Mouse (Mus musculus): ENCODE results near the gene Prdm1.

Prdm1 gene

GRCm38 (mm10) chr10:44421896-44422295, 106.4 kb downstream of the Prdm1 start:
- in situ Hi-C loops (cut with MboI, MseI), result no loop called here

GRCm38 (mm10) chr10:44420211-44420610, 108.1 kb downstream of the Prdm1 start:
- in situ Hi-C loops (cut with MboI, MseI), result no loop called here

- in situ Hi-C loops (cut with MboI, MseI), result no loop called here
These were observed 109.4 kb downstream of the Prdm1 start for GRCm38 (mm10) chr10:44418901-44419300.

DNA sequence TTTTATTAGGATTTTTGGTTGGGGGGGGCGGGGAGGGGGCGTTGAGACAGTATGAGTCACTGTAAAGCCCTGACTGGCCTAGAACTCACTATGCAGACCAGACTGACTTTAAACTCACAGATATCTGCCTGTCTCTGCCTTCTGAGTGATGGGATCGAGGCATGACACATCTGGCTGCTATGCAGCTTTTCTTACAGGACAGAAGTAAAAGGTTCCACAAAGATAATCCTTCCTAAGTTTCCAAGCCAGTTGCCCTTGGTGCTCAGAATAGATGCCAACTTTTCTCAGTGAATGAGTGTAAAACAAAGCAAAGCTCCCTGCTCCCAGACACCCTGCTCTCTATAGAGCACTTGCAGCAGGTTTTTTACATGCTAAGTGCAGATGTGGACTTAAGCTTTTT, 112.7 kb downstream of the Prdm1 start:
- in situ Hi-C loops (cut with MboI, MseI), result no loop called here

- in situ Hi-C loops (cut with MboI, MseI), result no loop called here
These were observed 118.3 kb downstream of the Prdm1 start for GRCm38 (mm10) chr10:44409958-44410357.

- in situ Hi-C loops (cut with MboI, MseI), result no loop called here
These were observed 119.2 kb downstream of the Prdm1 start for GRCm38 (mm10) chr10:44409054-44409453.

GRCm38 (mm10) chr10:44403415-44403814, 124.9 kb downstream of the Prdm1 start:
- in situ Hi-C loops (cut with MboI, MseI), result no loop called here

- in situ Hi-C loops (cut with MboI, MseI), result no loop called here
These were observed 126.7 kb downstream of the Prdm1 start for GRCm38 (mm10) chr10:44401600-44401999.

DNA sequence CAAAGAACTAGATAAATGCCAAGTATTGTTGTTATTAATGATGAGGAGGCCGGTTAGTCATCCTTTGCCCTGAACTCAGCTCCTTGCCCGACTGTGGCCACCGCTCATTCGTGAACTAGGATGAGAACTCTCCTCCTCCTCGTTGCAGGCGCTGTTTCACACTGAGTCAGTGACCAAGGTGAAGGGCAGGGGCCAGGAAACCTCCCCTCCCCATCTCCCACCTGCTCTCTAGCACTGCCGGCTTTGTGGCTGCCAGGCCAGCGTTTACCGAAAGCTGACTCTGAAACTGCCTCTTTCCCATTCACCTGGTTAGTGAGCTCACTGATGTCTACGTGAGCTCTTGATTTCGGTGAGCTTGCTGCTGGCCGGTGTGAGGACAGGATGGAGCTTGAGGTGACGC, 127.7 kb downstream of the Prdm1 start:
- in situ Hi-C loops (cut with MboI, MseI), result no loop called here

GRCm38 (mm10) chr10:44400119-44400518, 128.2 kb downstream of the Prdm1 start:
- in situ Hi-C loops (cut with MboI, MseI), result no loop called here

DNA sequence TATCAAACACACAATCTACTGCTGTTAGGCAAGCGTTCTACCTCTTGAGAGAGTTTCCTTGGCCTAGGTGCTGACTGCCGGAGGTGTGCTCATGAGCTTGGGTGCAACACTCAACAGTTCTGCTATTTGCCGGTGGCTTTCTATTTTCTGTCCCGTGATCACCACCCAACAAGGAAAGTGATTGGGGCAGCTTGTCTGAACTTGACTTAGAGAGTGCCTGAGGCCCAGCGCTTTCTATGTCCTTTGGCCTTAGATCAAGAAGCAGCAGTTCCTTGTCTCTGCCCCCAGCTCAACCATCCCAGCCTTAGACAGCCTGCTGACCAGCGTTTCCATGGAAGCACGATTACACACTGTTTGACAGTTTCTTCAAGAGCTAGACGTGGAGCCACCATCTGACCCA, 135.4 kb downstream of the Prdm1 start:
- in situ Hi-C loops (cut with MboI, MseI), result no loop called here

- in situ Hi-C loops (cut with MboI, MseI), result no loop called here
These were observed 136.6 kb downstream of the Prdm1 start for GRCm38 (mm10) chr10:44391509-44392290.

GRCm38 (mm10) chr10:44390286-44390685, 138.0 kb downstream of the Prdm1 start:
- in situ Hi-C loops (cut with MboI, MseI), result no loop called here

DNA sequence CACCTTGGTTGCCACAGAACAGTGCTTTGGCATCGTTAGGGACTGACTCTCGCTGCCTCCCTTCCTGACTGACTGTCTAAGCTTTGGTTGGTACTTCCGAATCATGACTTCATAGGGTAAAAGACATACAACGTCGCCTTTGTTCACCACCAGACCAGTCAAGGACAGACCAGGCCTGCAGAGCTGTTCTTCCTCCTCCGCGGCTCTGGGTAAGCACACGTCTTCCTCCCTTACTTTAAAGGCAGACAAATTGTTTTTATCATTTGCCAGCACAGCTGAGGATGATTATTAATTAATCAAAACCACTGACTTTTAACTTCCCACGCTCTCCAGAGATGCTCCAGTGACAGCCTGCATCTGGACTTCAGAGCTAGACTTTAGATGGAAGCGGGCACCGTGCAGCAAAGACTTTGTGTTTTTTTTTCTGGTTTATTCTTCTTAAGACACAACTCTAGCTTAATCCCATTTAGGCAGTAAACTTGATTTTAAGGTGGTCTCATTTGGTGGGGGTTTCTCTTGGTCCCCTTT, 139.5 kb downstream of the Prdm1 start:
- in situ Hi-C loops (cut with MboI, MseI), result no loop called here

Measured in regulatory T cell (primary cell).